Mouse (Mus musculus) CH12.LX (cell line): ENCODE results near the gene Tom1. TPM values are rescaled to one million over a fixed set of nuclear protein-coding genes. Genes with fewer than 3 reads are reported as not detected.

Experiments used
- DNase-seq: peaks from one replicate; pipeline ENCODE4 v3.0.0-alpha.2; 2013; ENCODE audit errors: extremely low read depth
- H3K27ac ChIP-seq: 2 replicates; pipeline ENCODE4 v1.5.1; 2012; ENCODE audit warnings: low read depth, mild to moderate bottlenecking, control low read depth, moderate library complexity; ENCODE audit not compliant: insufficient read depth
- H3K27me3 ChIP-seq: replicated peaks from 2 replicates; pipeline ENCODE3; 2012; ENCODE audit warnings: inconsistent platforms
- H3K36me3 ChIP-seq, 2 experiments: replicated peaks in 1 of 2; 2 replicates each; pipeline versions ENCODE3 to v1.6.1; 2012; ENCODE audit warnings: inconsistent platforms in 1 of 2, low read length in 1 of 2, mild to moderate bottlenecking in 1 of 2, mixed read lengths in 1 of 2, moderate library complexity in 1 of 2; ENCODE audit not compliant: control insufficient read depth in 1 of 2, insufficient read depth in 1 of 2
- H3K4me1 ChIP-seq, 2 experiments: 2 replicates each; pipeline ENCODE4 v1.6.1; 2012; ENCODE audit warnings: inconsistent platforms in 1 of 2, moderate library complexity in 1 of 2; ENCODE audit not compliant: insufficient read depth in 2 of 2, control insufficient read depth in 1 of 2
- H3K4me2 ChIP-seq: 2 replicates; pipeline ENCODE4 v1.6.1; 2012; ENCODE audit warnings: low read depth, mild to moderate bottlenecking, control low read depth; ENCODE audit not compliant: poor library complexity, insufficient read depth, severe bottlenecking
- H3K4me3 ChIP-seq, 3 experiments: fragments of 150-350 bp in 1 of 3; sonication (generic) in 1 of 3; replicated peaks in 1 of 3; 2 replicates each; pipeline versions ENCODE3 to v1.5.1; 2011 to 2012; ENCODE audit warnings: low read depth in 2 of 3, low read length in 2 of 3, mild to moderate bottlenecking in 2 of 3, moderate library complexity in 2 of 3, control low read depth in 1 of 3, improper control_type of control experiment in 1 of 3, inconsistent platforms in 1 of 3, mixed read lengths in 1 of 3; ENCODE audit not compliant: poor library complexity in 1 of 3
- H3K79me2 ChIP-seq: replicated peaks from 2 replicates; pipeline ENCODE4 v1.6.1; 2012; ENCODE audit warnings: mild to moderate bottlenecking, moderate library complexity; ENCODE audit not compliant: control insufficient read depth, poor library complexity, insufficient read depth, severe bottlenecking; ENCODE audit errors: extremely low read depth
- H3K9ac ChIP-seq: 2 replicates; pipeline ENCODE4 v1.6.1; 2012; ENCODE audit warnings: low read depth, mild to moderate bottlenecking, control low read depth, moderate library complexity; ENCODE audit not compliant: insufficient read depth
- H3K9me3 ChIP-seq: replicated peaks from 2 replicates; pipeline ENCODE3; 2012; ENCODE audit warnings: low read length, inconsistent platforms, mixed read lengths
- BHLHE40 ChIP-seq: IDR thresholded peaks from 2 replicates; pipeline ENCODE4 v1.6.1; 2011; ENCODE audit warnings: mild to moderate bottlenecking, low read depth, low read length, improper control_type of control experiment
- CHD1 ChIP-seq: IDR thresholded peaks from 2 replicates; pipeline ENCODE4 v1.6.1; 2012; ENCODE audit warnings: low read depth, low read length, improper control_type of control experiment, inconsistent platforms
- CHD2 ChIP-seq: IDR thresholded peaks from 2 replicates; pipeline ENCODE4 v1.6.1; 2011; ENCODE audit warnings: low read length, improper control_type of control experiment
- E2F4 ChIP-seq: IDR thresholded peaks from 2 replicates; pipeline ENCODE4 v1.6.1; 2011; ENCODE audit warnings: low read depth, low read length, improper control_type of control experiment; ENCODE audit not compliant: insufficient replicate concordance
- ETS1 ChIP-seq: conservative IDR thresholded peaks from 2 replicates; pipeline ENCODE4 v1.6.1; 2012; ENCODE audit warnings: low read depth, mild to moderate bottlenecking, inconsistent platforms, low read length, improper control_type of control experiment, moderate library complexity
- GABPA ChIP-seq: IDR thresholded peaks from 2 replicates; pipeline ENCODE4 v1.6.1; 2012; ENCODE audit warnings: low read depth, low read length, improper control_type of control experiment, inconsistent platforms; ENCODE audit not compliant: insufficient replicate concordance
- HCFC1 ChIP-seq: IDR thresholded peaks from 2 replicates; pipeline ENCODE4 v1.6.1; 2012; ENCODE audit warnings: low read depth, mild to moderate bottlenecking, inconsistent platforms, low read length, improper control_type of control experiment
- JUN ChIP-seq: IDR thresholded peaks from 2 replicates; pipeline ENCODE4 v1.6.1; 2011; ENCODE audit warnings: low read depth, mild to moderate bottlenecking, low read length, improper control_type of control experiment, moderate library complexity; ENCODE audit not compliant: insufficient read depth
- JUND ChIP-seq: conservative IDR thresholded peaks from 2 replicates; pipeline ENCODE4 v1.6.1; 2011; ENCODE audit warnings: low read depth, low read length, improper control_type of control experiment
- KAT2A ChIP-seq: IDR thresholded peaks from 2 replicates; pipeline ENCODE4 v1.6.1; 2012; ENCODE audit warnings: low read length, improper control_type of control experiment, inconsistent platforms; ENCODE audit not compliant: insufficient replicate concordance
- MAFK ChIP-seq: IDR thresholded peaks from 2 replicates; pipeline ENCODE4 v1.6.1; 2011; ENCODE audit warnings: low read length, improper control_type of control experiment; ENCODE audit not compliant: insufficient replicate concordance
- MAX ChIP-seq: IDR thresholded peaks from 2 replicates; pipeline ENCODE4 v1.6.1; 2011; ENCODE audit warnings: low read length, improper control_type of control experiment
- MAZ ChIP-seq: IDR thresholded peaks from 2 replicates; pipeline ENCODE4 v1.6.1; 2012; ENCODE audit warnings: low read depth, mild to moderate bottlenecking, inconsistent platforms, low read length, improper control_type of control experiment, moderate library complexity
- MXI1 ChIP-seq: IDR thresholded peaks from 2 replicates; pipeline ENCODE4 v1.6.1; 2011; ENCODE audit warnings: mild to moderate bottlenecking, low read depth, low read length, improper control_type of control experiment
- MYC ChIP-seq: IDR thresholded peaks from 2 replicates; pipeline ENCODE4 v1.6.1; 2011; ENCODE audit warnings: low read depth, mild to moderate bottlenecking, improper control_type of control experiment, low read length
- NELFE ChIP-seq: IDR thresholded peaks from 2 replicates; pipeline ENCODE4 v1.6.1; 2011; ENCODE audit warnings: low read depth, low read length, improper control_type of control experiment
- POLR2AphosphoS2 ChIP-seq: IDR thresholded peaks from 2 replicates; pipeline ENCODE4 v1.6.1; 2011; ENCODE audit warnings: low read depth, low read length, improper control_type of control experiment
- RAD21 ChIP-seq: IDR thresholded peaks from 2 replicates; pipeline ENCODE4 v1.6.1; 2011; ENCODE audit warnings: low read depth, mild to moderate bottlenecking, low read length, improper control_type of control experiment, moderate library complexity
- RCOR1 ChIP-seq: conservative IDR thresholded peaks from 2 replicates; pipeline ENCODE4 v1.6.1; 2012; ENCODE audit warnings: low read depth, mild to moderate bottlenecking, inconsistent platforms, low read length, improper control_type of control experiment
- SIN3A ChIP-seq: IDR thresholded peaks from 2 replicates; pipeline ENCODE4 v1.6.1; 2012; ENCODE audit warnings: low read length, improper control_type of control experiment, inconsistent platforms
- SMC3 ChIP-seq: IDR thresholded peaks from 2 replicates; pipeline ENCODE4 v1.6.1; 2011; ENCODE audit warnings: low read depth, low read length, improper control_type of control experiment
- TBP ChIP-seq: conservative IDR thresholded peaks from 2 replicates; pipeline ENCODE4 v1.6.1; 2011; ENCODE audit warnings: low read depth, low read length, improper control_type of control experiment
- USF2 ChIP-seq: conservative IDR thresholded peaks from 2 replicates; pipeline ENCODE4 v1.6.1; 2011; ENCODE audit warnings: low read depth, low read length, improper control_type of control experiment
- ZKSCAN1 ChIP-seq: IDR thresholded peaks from 2 replicates; pipeline ENCODE4 v1.6.1; 2012; ENCODE audit warnings: low read depth, inconsistent platforms, low read length, improper control_type of control experiment, borderline replicate concordance
- ZNF384 ChIP-seq: IDR thresholded peaks from 2 replicates; pipeline ENCODE4 v1.6.1; 2012; ENCODE audit warnings: low read depth, low read length, improper control_type of control experiment, inconsistent platforms
- dilution Hi-C: fragments of 300-500 bp; cut with MboI; formaldehyde crosslinking; loops from 2 replicates; pipeline ENCODE4 v1.14.3; 2020; ENCODE audit warnings: low sequenced_read_pairs; ENCODE audit not compliant: extremely low pct_unique_long_range_greater_than_20kb, extremely low pct_ligation_motif_present
- in situ Hi-C: fragments of 300-500 bp; cut with MboI; formaldehyde crosslinking; loops from 3 replicates; pipeline ENCODE4 v1.14.3; 2019; ENCODE audit warnings: low sequenced_read_pairs, low pct_ligation_motif_present, low pct_unique_long_range_greater_than_20kb, mixed read lengths
- polyA plus RNA-seq: library from polyadenylated mRNA; unstranded; fragments of >175 nt; gene quantifications from 2 replicates; pipeline ENCODE4 v1.2.1, GENCODE M21; 2012; ENCODE audit warnings: low read depth; ENCODE audit not compliant: insufficient read length
- total RNA-seq, 2 experiments: library from RNA; depleted of rRNA; stranded (reverse); fragments of 300-350 nt in 1 of 2; fragments of >200 nt in 1 of 2; gene quantifications; 2 replicates each; pipeline ENCODE4 v1.2.3; 2012 to 2014

Tom1 gene
- total and polyA plus RNA-seq, 3 experiments = 13.4 to 25.3 (median 18.4) TPM

- DNase-seq = no peak
- TF ChIP-seq ZNF384 = no peak
- no peak for TF ChIP-seq USF2
- no peak for TF ChIP-seq MAFK
- TF ChIP-seq ZKSCAN1 = no peak
- no peak for TF ChIP-seq MAX
- TF ChIP-seq BHLHE40 = no peak
- no peak for TF ChIP-seq E2F4
- no peak for TF ChIP-seq HCFC1
- TF ChIP-seq KAT2A = no peak
- no peak for TF ChIP-seq NELFE
- TF ChIP-seq JUN = no peak
- TF ChIP-seq SMC3 = no peak
- no peak for TF ChIP-seq POLR2AphosphoS2
- TF ChIP-seq GABPA = no peak
- no peak for TF ChIP-seq MYC
- no peak for TF ChIP-seq CHD1
- no peak for TF ChIP-seq SIN3A
- no peak for TF ChIP-seq CHD2
- TF ChIP-seq MAZ = no peak
- no peak for TF ChIP-seq RAD21
- Histone ChIP-seq H3K4me2 (no peak overlapping the region), H3K9me3 (no peaks in the 10 kb centered on the region), H3K4me3 (no peak overlapping the region), H3K79me2 (peaks cover 6% of the 10 kb centered on the region), H3K27me3 (peaks cover 6% of the 10 kb centered on the region), H3K27ac (no peak overlapping the region), H3K4me1 (peaks cover 0 to 12% of the 10 kb centered on the region in 2 experiments; a peak in 2 of 4 replicates), H3K9ac (no peak overlapping the region), H3K36me3 (no peaks in the 10 kb centered on the region)
- dilution Hi-C loops (no loop called here), in situ Hi-C loops (no loop called here)
These were observed 43.5 kb upstream of the Tom1 start for GRCm38 (mm10) chr8:74990021-74990420.

- DNase-seq = no peak
- Histone ChIP-seq H3K4me2 (peak within 1 kb of the TSS; percentile 69), H3K4me3 (peak within 1 kb of the TSS; percentile 74 to 85 (median 82)), H3K27me3 (peaks cover 6% of the 10 kb centered on the region), H3K9me3 (no peaks in the 10 kb centered on the region), H3K79me2 (peaks cover 8% of the 10 kb centered on the region), H3K27ac (peak within 1 kb of the TSS; percentile 48), H3K9ac (peak within 1 kb of the TSS; percentile 98), H3K36me3 (no peaks in the 10 kb centered on the region), H3K4me1 (peaks cover 0 to 16% of the 10 kb centered on the region in 2 experiments; a peak in 2 of 4 replicates)
- no peak for TF ChIP-seq RCOR1
- TF ChIP-seq ETS1 = no peak
- no peak for TF ChIP-seq JUN
- no peak for TF ChIP-seq TBP
- no peak for TF ChIP-seq HCFC1
- TF ChIP-seq MXI1 = peak; percentile 6; the same call in 1 of the 2 replicates
- TF ChIP-seq JUND = no peak
- TF ChIP-seq USF2 = no peak
- dilution Hi-C loops (no loop called here), in situ Hi-C loops (no loop called here)
These were observed 40.4 kb upstream of the Tom1 start, which contains the start of gene Hmgxb4 for GRCm38 (mm10) chr8:74993081-74993474. Gene Hmgxb4 (plus strand): TSS chr8:74993356.
